Comparison of ENCODE assay signal across 8 mouse cellular contexts in genomic region chr7:98835519-98836441, GRCm38 (mm10). TPM values are rescaled to one million over a fixed set of nuclear protein-coding genes. Genes with fewer than 3 reads are reported as not detected.
DNase-seq lines count a peak whose midpoint lies in the region; ATAC-seq and TF ChIP-seq lines count a peak whose summit lies in the region.

No protein-coding gene starts in this region.

- no peak for TF ChIP-seq POLR2A in cortical plate, adult 2 months (IDR thresholded peaks at IDR 0.05; ENCODE audit: extremely low read depth, insufficient read depth, low read length)

- no peak for ATAC-seq in kidney, embryonic 14.5 days (ENCODE audit: low FRiP score, low TSS enrichment)
- no peak for ATAC-seq in heart, postnatal 0 days (ENCODE audit: insufficient read depth, low read depth)
- no peak for ATAC-seq in liver, embryonic 14.5 days (ENCODE audit: insufficient read depth)
- no peak for ATAC-seq in stomach, postnatal 0 days (ENCODE audit: low FRiP score, low TSS enrichment)

- no peak overlapping the region for H3K27ac ChIP-seq in kidney, embryonic 14.5 days (ENCODE audit: low read depth, low read length)
- H3K27ac ChIP-seq in cortical plate, adult 2 months (ENCODE audit: insufficient read depth, low read length) = no peak overlapping the region
- no peak overlapping the region for H3K27ac ChIP-seq in heart, postnatal 0 days (ENCODE audit: low read depth)
- no peak overlapping the region for H3K27ac ChIP-seq in liver, embryonic 14.5 days
- H3K27ac ChIP-seq in stomach, postnatal 0 days (replicated peaks) = no peak overlapping the region

- H3K36me3 ChIP-seq in kidney, embryonic 14.5 days (ENCODE audit: control insufficient read depth, insufficient read depth, low read length) = no peaks in the 10 kb centered on the region
- no peaks in the 10 kb centered on the region for H3K36me3 ChIP-seq in heart, postnatal 0 days (replicated peaks; ENCODE audit: control insufficient read depth, insufficient read depth, low read length)
- no peaks in the 10 kb centered on the region for H3K36me3 ChIP-seq in liver, embryonic 14.5 days (replicated peaks; ENCODE audit: control insufficient read depth, insufficient read depth, low read depth)
- no peaks in the 10 kb centered on the region for H3K36me3 ChIP-seq in stomach, postnatal 0 days (ENCODE audit: control insufficient read depth, insufficient read depth, low read length)

- WGBS in kidney, embryonic 14.5 days = 1% methylated on average over 46 of the region's 46 CpGs
- under 1% methylated on average over 46 of the region's 46 CpGs for WGBS in heart, postnatal 0 days
- WGBS in liver, embryonic 14.5 days (ENCODE audit: insufficient replicate concordance) = under 1% methylated on average over 45 of the region's 46 CpGs
- 1% methylated on average over 45 of the region's 46 CpGs for WGBS in stomach, postnatal 0 days

- H3K4me2 ChIP-seq in kidney, embryonic 14.5 days (replicated peaks; ENCODE audit: low read depth, low read length) = peak overlapping the region; percentile 97
- peak overlapping the region; percentile 92 for H3K4me2 ChIP-seq in heart, postnatal 0 days (ENCODE audit: low read depth, low read length)
- H3K4me2 ChIP-seq in liver, embryonic 14.5 days (ENCODE audit: low read depth) = peak overlapping the region; percentile 49
- peak overlapping the region; percentile 99 for H3K4me2 ChIP-seq in stomach, postnatal 0 days (replicated peaks; ENCODE audit: low read depth)

- no peak for TF ChIP-seq CTCF in cortical plate, adult 2 months (IDR thresholded peaks at IDR 0.05; ENCODE audit: extremely low read depth, insufficient read depth, low read length)
- TF ChIP-seq CTCF in heart, postnatal 0 days (IDR thresholded peaks at IDR 0.05; ENCODE audit: low read depth) = no peak
- TF ChIP-seq CTCF in liver, embryonic 14.5 days (IDR thresholded peaks at IDR 0.05; ENCODE audit: low read depth) = no peak
- TF ChIP-seq CTCF in stomach, postnatal 0 days (IDR thresholded peaks at IDR 0.05; ENCODE audit: low read depth) = no peak

- DNase-seq in kidney, adult 8-10 months = no peak
- DNase-seq in heart, postnatal 0 days (ENCODE audit: low spot score) = no peak
- DNase-seq in liver, embryonic 14.5 days (ENCODE audit: low read depth in 3 of 3, low spot score in 3 of 3) = no peak
- peak; percentile 47 for DNase-seq in stomach, postnatal 0 days (ENCODE audit: low spot score)
- DNase-seq in right cerebral cortex, adult 2 months (ENCODE audit: low spot score in 2 of 2) = no peak
- DNase-seq in ovary, postnatal 36 days (ENCODE audit: low spot score) = no peak

- peaks cover 19% of the 10 kb centered on the region for H3K4me1 ChIP-seq in kidney, embryonic 14.5 days (ENCODE audit: control insufficient read depth, insufficient read depth, low read length)
- peaks cover 1% of the 10 kb centered on the region; the same call in 1 of the 2 replicates for H3K4me1 ChIP-seq in cortical plate, adult 2 months (ENCODE audit: control insufficient read depth, insufficient read depth, low read length)
- H3K4me1 ChIP-seq in heart, postnatal 0 days (ENCODE audit: control insufficient read depth, insufficient read depth) = peaks cover 24% of the 10 kb centered on the region
- no peaks in the 10 kb centered on the region for H3K4me1 ChIP-seq in liver, embryonic 14.5 days (replicated peaks; ENCODE audit: control insufficient read depth in 2 of 2, insufficient read depth in 2 of 2, low read length in 1 of 2)
- H3K4me1 ChIP-seq in stomach, postnatal 0 days (replicated peaks; ENCODE audit: control insufficient read depth, insufficient read depth) = peaks cover 10% of the 10 kb centered on the region; the same call in 1 of the 2 replicates

- peak overlapping the region; percentile 63 for H3K4me3 ChIP-seq in kidney, embryonic 14.5 days (ENCODE audit: low read length)
- peak overlapping the region; percentile 23 for H3K4me3 ChIP-seq in cortical plate, adult 2 months (ENCODE audit: insufficient read depth, low read length)
- peak overlapping the region; percentile 57 for H3K4me3 ChIP-seq in heart, postnatal 0 days (ENCODE audit: low read depth, low read length)
- peak overlapping the region; percentile 27 to 34; a peak in 3 of 4 replicates for H3K4me3 ChIP-seq in liver, embryonic 14.5 days (ENCODE audit: insufficient read depth in 1 of 2, low read depth in 2 of 2, low read length in 2 of 2)
- H3K4me3 ChIP-seq in stomach, postnatal 0 days (ENCODE audit: low read depth, low read length) = peak overlapping the region; percentile 52

- peaks cover 61% of the 10 kb centered on the region for H3K27me3 ChIP-seq in kidney, embryonic 14.5 days (ENCODE audit: control insufficient read depth, insufficient read depth, low read length)
- H3K27me3 ChIP-seq in heart, postnatal 0 days (ENCODE audit: control insufficient read depth, insufficient read depth, low read length) = peaks cover 66% of the 10 kb centered on the region
- peaks cover 86% of the 10 kb centered on the region for H3K27me3 ChIP-seq in liver, embryonic 14.5 days (ENCODE audit: control insufficient read depth, insufficient read depth, low read length)
- H3K27me3 ChIP-seq in stomach, postnatal 0 days (ENCODE audit: control insufficient read depth, insufficient read depth, low read length) = no peaks in the 10 kb centered on the region

- TF ChIP-seq EP300 in heart, postnatal 0 days (IDR thresholded peaks at IDR 0.05; ENCODE audit: low read depth) = no peak
- TF ChIP-seq EP300 in liver, embryonic 14.5 days (IDR thresholded peaks at IDR 0.05; ENCODE audit: low read depth) = no peak
- no peak for TF ChIP-seq EP300 in stomach, postnatal 0 days (optimal IDR thresholded peaks at IDR 0.05)

- H3K9ac ChIP-seq in kidney, embryonic 14.5 days (ENCODE audit: low read depth, low read length) = peak overlapping the region; percentile 74
- H3K9ac ChIP-seq in heart, postnatal 0 days (replicated peaks; ENCODE audit: low read depth, low read length) = peak overlapping the region; percentile 40
- H3K9ac ChIP-seq in liver, embryonic 14.5 days (replicated peaks) = no peak overlapping the region
- peak overlapping the region; percentile 65 for H3K9ac ChIP-seq in stomach, postnatal 0 days (ENCODE audit: low read length)

- no peaks in the 10 kb centered on the region for H3K9me3 ChIP-seq in kidney, embryonic 14.5 days (ENCODE audit: control insufficient read depth, low read length)
- no peaks in the 10 kb centered on the region for H3K9me3 ChIP-seq in heart, postnatal 0 days (replicated peaks; ENCODE audit: control insufficient read depth, low read length)
- no peaks in the 10 kb centered on the region for H3K9me3 ChIP-seq in liver, embryonic 14.5 days (ENCODE audit: control insufficient read depth, low read length)
- H3K9me3 ChIP-seq in stomach, postnatal 0 days (ENCODE audit: control insufficient read depth, low read length) = no peaks in the 10 kb centered on the region

RNA-seq across cellular contexts. Expression of gene Wnt11, which starts 0.9 kb away (rescaled TPM):
- polyA plus RNA-seq in kidney, embryonic 14.5 days (2014; fragmentation: Nextera tagmentation; extraction: Ambion mirVana) = 41.6 and 45.3 TPM in 2 replicates
- polyA plus RNA-seq in cortical plate, adult 2 months (2012; rRNA removed) = 0.69 and 0.78 TPM in 2 replicates
- 22.9 and 33.9 TPM in 2 replicates for total RNA-seq in heart, postnatal 0 days (2014; rRNA removed; ENCODE audit: low replicate concordance)
- polyA plus RNA-seq in heart, postnatal 0 days (2015; fragmentation: Nextera tagmentation; extraction: Ambion mirVana) = 4.3 and 4.4 TPM in 2 replicates
- polyA plus RNA-seq in liver, embryonic 14.5 days (2012; rRNA removed) = 0.93 and 0.95 TPM in 2 replicates
- polyA plus RNA-seq in liver, embryonic 14.5 days (2014; fragmentation: Nextera tagmentation; extraction: Ambion mirVana) = 0.46 and 0.48 TPM in 2 replicates
- 9.7 and 10.8 TPM in 2 replicates for polyA plus RNA-seq in stomach, postnatal 0 days (2015; fragmentation: Nextera tagmentation; extraction: Ambion mirVana)

Comparison
In these comparisons a context has a peak if more than half of its experiments do, and no peak if none do; other contexts are left out.
1. H3K4me2 ChIP-seq: peak in every context shown above with its lines; median percentile 99 in stomach, postnatal 0 days; 97 in kidney, embryonic 14.5 days; 92 in heart, postnatal 0 days; 49 in liver, embryonic 14.5 days.